Mouse (Mus musculus): ENCODE data around the gene Npc2.

DNA sequence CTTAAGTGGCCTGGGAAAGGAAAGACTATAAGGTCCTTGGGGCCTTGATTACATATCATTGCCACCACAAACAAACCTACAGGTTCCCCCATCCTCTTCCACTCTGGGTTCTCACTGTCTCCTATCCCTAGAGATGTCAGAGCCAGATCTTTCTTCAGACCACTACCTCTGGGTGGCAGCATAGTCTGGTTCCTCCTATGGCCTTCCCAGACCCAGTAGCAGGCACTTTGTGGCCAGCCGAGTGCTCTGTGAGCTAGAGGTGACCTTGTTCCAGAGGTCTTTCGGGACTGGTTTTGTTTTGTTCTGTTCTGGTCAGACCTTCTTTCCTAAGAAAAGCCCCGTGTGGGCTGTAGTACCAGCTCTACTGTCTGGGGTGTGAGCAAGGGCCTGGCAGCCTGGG, 39.1 kb upstream of the Npc2 start:
- no peak for TF ChIP-seq CTCF (IDR thresholded peaks at IDR 0.05; ENCODE audit: extremely low read depth, insufficient read length, insufficient replicate concordance, low read depth, low read length)
- no peak for TF ChIP-seq POLR2A (IDR thresholded peaks at IDR 0.05; ENCODE audit: low read depth, low read length)

Measured in small intestine, adult 2 months (tissue).